Mouse (Mus musculus): ENCODE data around the gene 1700016H13Rik. TPM values are rescaled to one million over a fixed set of nuclear protein-coding genes. Genes with fewer than 3 reads are reported as not detected.

The 1700016H13Rik gene
- not detected for total RNA-seq (2021)

GRCm38 (mm10) chr5:103655346-103656118, at the start of gene 1700016H13Rik:
TSS of gene 1700016H13Rik (minus strand) at chr5:103656010.
- peak in 1 of 2 experiments; percentile 75 for DNase-seq (ENCODE audit: extremely low spot score in 1 of 2, low spot score in 2 of 2)
- intact Hi-C loops (cut with DNase I), result no loop called here

GRCm38 (mm10) chr5:103705331-103705730, 49.5 kb upstream of the 1700016H13Rik start:
- intact Hi-C loops (cut with DNase I), result no loop called here
- no peak for DNase-seq (ENCODE audit: extremely low spot score in 1 of 2, low spot score in 2 of 2)

- intact Hi-C loops (cut with DNase I), result no loop called here
- DNase-seq (ENCODE audit: extremely low spot score in 1 of 2, low spot score in 2 of 2), result no peak
These were observed 46.7 kb upstream of the 1700016H13Rik start for GRCm38 (mm10) chr5:103702527-103702926.

GRCm38 (mm10) chr5:103701466-103701865, 45.7 kb upstream of the 1700016H13Rik start:
- intact Hi-C loops (cut with DNase I), result no loop called here

GRCm38 (mm10) chr5:103700661-103701060, 44.9 kb upstream of the 1700016H13Rik start:
- no peak for DNase-seq (ENCODE audit: extremely low spot score in 1 of 2, low spot score in 2 of 2)
- intact Hi-C loops (cut with DNase I), result no loop called here

More at GRCm38 (mm10) chr5:103701466-103701865, 45.7 kb upstream of the 1700016H13Rik start:
- DNase-seq (ENCODE audit: extremely low spot score in 1 of 2, low spot score in 2 of 2), result no peak

- intact Hi-C loops (cut with DNase I), result no loop called here
These were observed 43.7 kb upstream of the 1700016H13Rik start for GRCm38 (mm10) chr5:103699537-103699936.

GRCm38 (mm10) chr5:103698577-103698976, 42.8 kb upstream of the 1700016H13Rik start:
- no peak for DNase-seq (ENCODE audit: extremely low spot score in 1 of 2, low spot score in 2 of 2)
- intact Hi-C loops (cut with DNase I), result no loop called here

More at GRCm38 (mm10) chr5:103699537-103699936, 43.7 kb upstream of the 1700016H13Rik start:
- DNase-seq (ENCODE audit: extremely low spot score in 1 of 2, low spot score in 2 of 2), result no peak

GRCm38 (mm10) chr5:103697875-103698491, 42.2 kb upstream of the 1700016H13Rik start:
- no peak for DNase-seq (ENCODE audit: extremely low spot score in 1 of 2, low spot score in 2 of 2)
- intact Hi-C loops (cut with DNase I), result no loop called here

- intact Hi-C loops (cut with DNase I), result no loop called here
- DNase-seq (ENCODE audit: extremely low spot score in 1 of 2, low spot score in 2 of 2), result no peak
These were observed 38.3 kb upstream of the 1700016H13Rik start for GRCm38 (mm10) chr5:103694094-103694493.

GRCm38 (mm10) chr5:103693041-103693641, 37.3 kb upstream of the 1700016H13Rik start:
- intact Hi-C loops (cut with DNase I), result no loop called here
- DNase-seq (ENCODE audit: extremely low spot score in 1 of 2, low spot score in 2 of 2), result peak in 1 of 2 experiments; percentile 29

- no peak for DNase-seq (ENCODE audit: extremely low spot score in 1 of 2, low spot score in 2 of 2)
- intact Hi-C loops (cut with DNase I), result no loop called here
These were observed 36.8 kb upstream of the 1700016H13Rik start for GRCm38 (mm10) chr5:103692531-103693040.

- intact Hi-C loops (cut with DNase I), result no loop called here
- peak; percentile 46 to 85 for DNase-seq (ENCODE audit: extremely low spot score in 1 of 2, low spot score in 2 of 2)
These were observed 36.1 kb upstream of the 1700016H13Rik start, which contains the start of gene Aff1 for GRCm38 (mm10) chr5:103691624-103692530. TSS of gene Aff1 (plus strand) at chr5:103692374.

GRCm38 (mm10) chr5:103691171-103691570, 35.4 kb upstream of the 1700016H13Rik start:
- intact Hi-C loops (cut with DNase I), result no loop called here
- DNase-seq (ENCODE audit: extremely low spot score in 1 of 2, low spot score in 2 of 2), result no peak

- no peak for DNase-seq (ENCODE audit: extremely low spot score in 1 of 2, low spot score in 2 of 2)
- intact Hi-C loops (cut with DNase I), result no loop called here
These were observed 34.4 kb upstream of the 1700016H13Rik start for GRCm38 (mm10) chr5:103690190-103690589.

GRCm38 (mm10) chr5:103689645-103690044, 33.8 kb upstream of the 1700016H13Rik start:
- intact Hi-C loops (cut with DNase I), result loop anchor here (5.0 kb wide), 1 partner anchor 58 kb away; no protein-coding TSS in a partner anchor
- no peak for DNase-seq (ENCODE audit: extremely low spot score in 1 of 2, low spot score in 2 of 2)

- intact Hi-C loops (cut with DNase I), result loop anchor here (5.0 kb wide), 1 partner anchor 135 kb away; no protein-coding TSS in a partner anchor
These were observed 26.0 kb upstream of the 1700016H13Rik start for GRCm38 (mm10) chr5:103681824-103682223.

GRCm38 (mm10) chr5:103680381-103680780, 24.6 kb upstream of the 1700016H13Rik start:
- DNase-seq (ENCODE audit: extremely low spot score in 1 of 2, low spot score in 2 of 2), result peak in 1 of 2 experiments; percentile 67
- intact Hi-C loops (cut with DNase I), result loop anchor here (5.0 kb wide), 1 partner anchor 137 kb away; no protein-coding TSS in a partner anchor

More at GRCm38 (mm10) chr5:103681824-103682223, 26.0 kb upstream of the 1700016H13Rik start:
- no peak for DNase-seq (ENCODE audit: extremely low spot score in 1 of 2, low spot score in 2 of 2)

GRCm38 (mm10) chr5:103678974-103679373, 23.2 kb upstream of the 1700016H13Rik start:
- DNase-seq (ENCODE audit: extremely low spot score in 1 of 2, low spot score in 2 of 2), result no peak
- intact Hi-C loops (cut with DNase I), result no loop called here

Data from left cerebral cortex, postnatal 10 days (tissue).